Mouse (Mus musculus) embryonic facial prominence, embryonic 13.5 days (tissue): Measurements from ENCODE around the gene Tmem236. TPM values are rescaled to one million over a fixed set of nuclear protein-coding genes. Genes with fewer than 3 reads are reported as not detected.
"Not testable (repeated sequence)": the region's sequence is repeated elsewhere in the genome, so short reads cannot be mapped to it uniquely, and the experiment has no call there.

ENCODE experiments used
- ATAC-seq: fragments of 200-750 bp; cut with Nextera tagmentation; 2 replicates; pipeline ENCODE4 v1.8.0; 2017; ENCODE audit warnings: low read depth; ENCODE audit not compliant: insufficient number of reproducible peaks, insufficient read depth, low FRiP score, low TSS enrichment
- H3K27ac ChIP-seq: fragments of 300-500 bp; sonication (generic); 2 replicates; pipeline ENCODE4 v1.5.1; 2015; ENCODE audit warnings: moderate library complexity, mild to moderate bottlenecking, inconsistent platforms
- H3K27me3 ChIP-seq: fragments of 300-500 bp; sonication (generic); 2 replicates; pipeline ENCODE4 v1.6.1; 2015; ENCODE audit warnings: mild to moderate bottlenecking, inconsistent platforms
- H3K36me3 ChIP-seq: fragments of 300-500 bp; sonication (generic); 2 replicates; pipeline ENCODE4 v1.6.1; 2015; ENCODE audit warnings: mild to moderate bottlenecking, inconsistent platforms
- H3K4me1 ChIP-seq: fragments of 300-500 bp; sonication (generic); 2 replicates; pipeline ENCODE4 v1.6.1; 2015; ENCODE audit warnings: inconsistent platforms
- H3K4me2 ChIP-seq: fragments of 300-500 bp; sonication (generic); 2 replicates; pipeline ENCODE4 v1.6.1; 2015; ENCODE audit warnings: moderate library complexity, mild to moderate bottlenecking, inconsistent platforms
- H3K4me3 ChIP-seq: fragments of 300-500 bp; sonication (generic); 2 replicates; pipeline ENCODE4 v1.5.1; 2015; ENCODE audit warnings: mild to moderate bottlenecking, inconsistent platforms
- H3K9ac ChIP-seq: fragments of 300-500 bp; sonication (generic); 2 replicates; pipeline ENCODE4 v1.6.1; 2015; ENCODE audit warnings: mild to moderate bottlenecking, inconsistent platforms
- H3K9me3 ChIP-seq: fragments of 300-500 bp; sonication (generic); 2 replicates; pipeline ENCODE4 v1.6.1; 2016; ENCODE audit warnings: inconsistent platforms
- WGBS: fragments of 180-500 bp; shearing (Covaris S2); methylation state at CpG from one replicate; pipeline ENCODE4 v1.1.7; 2015; ENCODE audit warnings: mixed read lengths; 5-methylcytosine and 5-hydroxymethylcytosine counted together
- polyA plus RNA-seq: library from polyadenylated mRNA; unstranded; fragments of >200 nt; fragmentation: Nextera tagmentation; extraction: Ambion mirVana; gene quantifications from 2 replicates; pipeline ENCODE4 v1.2.1, GENCODE M21; 2015

The Tmem236 gene
- polyA plus RNA-seq, 1 experiment from 2014 or later: 0.08 TPM

GRCm38 (mm10) chr2:14199621-14200020 is 25.3 kb downstream of the Tmem236 start:
- H3K27me3 ChIP-seq: no peaks in the 10 kb centered on the region
- no peak overlapping the region for H3K4me2 ChIP-seq
- H3K9ac ChIP-seq: no peak overlapping the region
- H3K4me1 ChIP-seq: no peaks in the 10 kb centered on the region
- ATAC-seq: no peak
- H3K4me3 ChIP-seq: no peak overlapping the region
- H3K36me3 ChIP-seq: no peaks in the 10 kb centered on the region
- H3K9me3 ChIP-seq: no peaks in the 10 kb centered on the region
- H3K27ac ChIP-seq: no peak overlapping the region
- 52% methylated on average over 2 of the region's 2 CpGs for WGBS

- H3K9me3 ChIP-seq: not testable (repeated sequence)
- WGBS: 50% methylated on average over 1 of the region's 2 CpGs
Observed at GRCm38 (mm10) chr2:14200879-14201445, 26.6 kb downstream of the Tmem236 start.

GRCm38 (mm10) chr2:14204308-14204707 is 30.0 kb downstream of the Tmem236 start:
- Histone ChIP-seq H3K4me1 (no peaks in the 10 kb centered on the region), H3K36me3 (no peaks in the 10 kb centered on the region), H3K4me3 (no peak overlapping the region), H3K27ac (no peak overlapping the region), H3K9me3 (no peaks in the 10 kb centered on the region), H3K4me2 (no peak overlapping the region), H3K9ac (no peak overlapping the region), H3K27me3 (no peaks in the 10 kb centered on the region)
- no peak for ATAC-seq
- WGBS: 91% methylated on average over 1 of the region's 1 CpGs

More at GRCm38 (mm10) chr2:14200879-14201445, 26.6 kb downstream of the Tmem236 start:
- not testable (repeated sequence) for ATAC-seq, H3K27ac ChIP-seq, H3K4me1 ChIP-seq, H3K36me3 ChIP-seq, H3K4me2 ChIP-seq, H3K9ac ChIP-seq, H3K4me3 ChIP-seq, H3K27me3 ChIP-seq

- Histone ChIP-seq H3K4me2 (no peak overlapping the region), H3K36me3 (no peaks in the 10 kb centered on the region), H3K9me3 (no peaks in the 10 kb centered on the region), H3K27ac (no peak overlapping the region), H3K9ac (no peak overlapping the region), H3K4me3 (no peak overlapping the region), H3K27me3 (no peaks in the 10 kb centered on the region), H3K4me1 (no peaks in the 10 kb centered on the region)
- ATAC-seq: no peak
- 76% methylated on average over 4 of the region's 4 CpGs for WGBS
Observed at GRCm38 (mm10) chr2:14206798-14207197, 32.5 kb downstream of the Tmem236 start.

GRCm38 (mm10) chr2:14210731-14211130 is 36.4 kb downstream of the Tmem236 start:
- H3K27me3 ChIP-seq: no peaks in the 10 kb centered on the region
- no peak overlapping the region for H3K4me3 ChIP-seq
- no peak overlapping the region for H3K27ac ChIP-seq
- no peaks in the 10 kb centered on the region for H3K4me1 ChIP-seq
- no peak overlapping the region for H3K4me2 ChIP-seq
- no peaks in the 10 kb centered on the region for H3K36me3 ChIP-seq
- no peak for ATAC-seq
- H3K9ac ChIP-seq: no peak overlapping the region
- H3K9me3 ChIP-seq: no peaks in the 10 kb centered on the region
- whole genome bisulfite sequencing: 79% methylated on average over 1 of the region's 1 CpGs

GRCm38 (mm10) chr2:14211606-14212005 is 37.3 kb downstream of the Tmem236 start:
- no peaks in the 10 kb centered on the region for H3K4me1 ChIP-seq
- ATAC-seq: no peak
- H3K27ac ChIP-seq: no peak overlapping the region
- H3K9me3 ChIP-seq: no peaks in the 10 kb centered on the region
- H3K4me3 ChIP-seq: no peak overlapping the region
- no peaks in the 10 kb centered on the region for H3K27me3 ChIP-seq
- no peak overlapping the region for H3K4me2 ChIP-seq
- H3K36me3 ChIP-seq: no peaks in the 10 kb centered on the region
- H3K9ac ChIP-seq: no peak overlapping the region

GRCm38 (mm10) chr2:14214764-14215163 is 40.4 kb downstream of the Tmem236 start:
- no peak overlapping the region for H3K9ac ChIP-seq
- no peaks in the 10 kb centered on the region for H3K36me3 ChIP-seq
- H3K9me3 ChIP-seq: no peaks in the 10 kb centered on the region
- H3K27me3 ChIP-seq: no peaks in the 10 kb centered on the region
- no peak overlapping the region for H3K4me3 ChIP-seq
- ATAC-seq: no peak
- no peak overlapping the region for H3K4me2 ChIP-seq
- WGBS: 56% methylated on average over 3 of the region's 3 CpGs
- no peaks in the 10 kb centered on the region for H3K4me1 ChIP-seq
- H3K27ac ChIP-seq: no peak overlapping the region

GRCm38 (mm10) chr2:14216653-14217052 is 42.3 kb downstream of the Tmem236 start:
- no peak overlapping the region for H3K9ac ChIP-seq
- no peaks in the 10 kb centered on the region for H3K36me3 ChIP-seq
- ATAC-seq: no peak
- H3K27ac ChIP-seq: no peak overlapping the region
- H3K4me3 ChIP-seq: no peak overlapping the region
- no peaks in the 10 kb centered on the region for H3K27me3 ChIP-seq
- H3K4me1 ChIP-seq: no peaks in the 10 kb centered on the region
- no peaks in the 10 kb centered on the region for H3K9me3 ChIP-seq
- 79% methylated on average over 3 of the region's 3 CpGs for WGBS
- H3K4me2 ChIP-seq: no peak overlapping the region

GRCm38 (mm10) chr2:14218126-14218525 is 43.8 kb downstream of the Tmem236 start:
- Histone ChIP-seq H3K27me3 (no peaks in the 10 kb centered on the region), H3K4me2 (no peak overlapping the region), H3K4me1 (no peaks in the 10 kb centered on the region), H3K9ac (no peak overlapping the region), H3K9me3 (no peaks in the 10 kb centered on the region), H3K4me3 (no peak overlapping the region), H3K27ac (no peak overlapping the region), H3K36me3 (no peaks in the 10 kb centered on the region)
- ATAC-seq: no peak
- WGBS: 75% methylated on average over 6 of the region's 6 CpGs

GRCm38 (mm10) chr2:14224387-14224786 is 50.1 kb downstream of the Tmem236 start:
- Histone ChIP-seq H3K4me2 (no peak overlapping the region), H3K27me3 (no peaks in the 10 kb centered on the region), H3K36me3 (no peaks in the 10 kb centered on the region), H3K27ac (no peak overlapping the region), H3K4me3 (no peak overlapping the region), H3K9ac (no peak overlapping the region), H3K9me3 (no peaks in the 10 kb centered on the region), H3K4me1 (no peaks in the 10 kb centered on the region)
- ATAC-seq: no peak
- 92% methylated on average over 3 of the region's 4 CpGs for WGBS

GRCm38 (mm10) chr2:14228495-14228894 is 54.2 kb downstream of the Tmem236 start:
- ATAC-seq: no peak
- Histone ChIP-seq H3K27ac (no peak overlapping the region), H3K27me3 (no peaks in the 10 kb centered on the region), H3K4me3 (no peak overlapping the region), H3K9ac (no peak overlapping the region), H3K4me2 (no peak overlapping the region), H3K4me1 (no peaks in the 10 kb centered on the region), H3K9me3 (no peaks in the 10 kb centered on the region), H3K36me3 (no peaks in the 10 kb centered on the region)
- WGBS: 62% methylated on average over 6 of the region's 6 CpGs

- H3K4me2 ChIP-seq: no peak within 1 kb of the TSS
- no peaks in the 10 kb centered on the region for H3K9me3 ChIP-seq
- H3K4me1 ChIP-seq: no peaks in the 10 kb centered on the region
- H3K36me3 ChIP-seq: no peaks in the 10 kb centered on the region
- WGBS: 59% methylated on average over 3 of the region's 3 CpGs
- ATAC-seq: no peak
- no peak within 1 kb of the TSS for H3K4me3 ChIP-seq
- no peak within 1 kb of the TSS for H3K27ac ChIP-seq
- no peaks in the 10 kb centered on the region for H3K27me3 ChIP-seq
- H3K9ac ChIP-seq: no peak within 1 kb of the TSS
Observed at GRCm38 (mm10) chr2:14229149-14229548, 54.8 kb downstream of the Tmem236 start, which contains the start of gene Mrc1. Gene Mrc1, plus strand, starts transcription at chr2:14229392.
